Mouse (Mus musculus): ENCODE data around the gene Paqr9. TPM values are rescaled to one million over a fixed set of nuclear protein-coding genes. Genes with fewer than 3 reads are reported as not detected.

Gene Paqr9
- polyA plus RNA-seq (2014; fragmentation: Illumina TruSeq; extraction: RNeasy Lipid Tissue Mini Kit (QIAGEN cat#74804); ENCODE audit: low read depth, low replicate concordance) = 2.9 TPM

DNA sequence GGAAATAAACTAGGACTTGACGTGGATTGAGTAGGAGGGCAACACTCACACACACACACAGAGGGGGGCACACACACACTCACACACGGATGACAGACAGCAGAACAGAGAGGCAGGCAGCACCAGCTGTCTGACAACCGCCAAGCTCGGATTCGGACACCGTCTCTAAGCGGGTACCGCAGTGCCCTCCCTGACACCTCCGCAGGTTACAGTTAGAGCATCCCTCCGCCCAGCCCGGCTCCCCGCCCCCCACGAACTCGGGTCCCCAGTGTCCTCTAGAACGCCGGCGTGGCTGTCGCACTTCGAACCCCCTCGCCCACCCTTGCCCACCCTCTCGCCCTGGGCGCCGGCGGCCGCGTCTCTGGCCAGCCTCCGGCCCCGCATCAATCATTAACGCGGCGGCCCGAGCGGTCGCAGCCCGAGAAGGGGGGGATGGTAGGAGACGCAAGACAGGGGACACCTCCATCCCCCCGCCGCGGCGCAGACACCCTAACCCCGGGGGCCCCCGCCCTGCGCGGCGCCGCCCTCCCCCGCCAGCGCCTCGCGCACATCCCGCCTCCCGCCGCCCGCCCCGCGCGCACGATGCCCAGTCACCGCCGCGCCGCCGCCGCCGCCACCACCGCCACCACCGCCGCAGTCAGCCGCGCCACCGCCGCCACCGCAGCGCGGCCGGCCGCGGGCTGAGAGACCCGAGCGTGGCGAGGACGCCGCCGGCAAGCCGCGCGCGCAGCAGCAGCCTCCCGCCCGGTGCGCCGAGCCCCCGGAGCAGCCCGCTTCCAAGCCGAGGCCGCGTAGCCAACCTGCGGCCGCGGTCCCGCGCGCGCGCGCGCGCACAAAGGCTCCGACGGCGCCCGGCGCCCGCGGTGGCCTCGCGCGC lies at the start of gene Paqr9:
Paqr9 (plus strand) TSS at position 599 of the 877 bp plus-strand sequence.

GRCm38 (mm10) chr9:95511472-95512330 lies 47.8 kb upstream of the Paqr9 start, which contains the start of gene U2surp:
Gene U2surp (minus strand): TSS chr9:95511996.

Other genes with a start within 250 kb of the Paqr9 start
- 1.2 TPM for gene Chst2, start 152.9 kb upstream of the Paqr9 start, polyA plus RNA-seq (2014; fragmentation: Illumina TruSeq; extraction: RNeasy Lipid Tissue Mini Kit (QIAGEN cat#74804); ENCODE audit: low read depth, low replicate concordance)
- 22.6 TPM for gene U2surp, start 47.7 kb upstream of the Paqr9 start, polyA plus RNA-seq (2014; fragmentation: Illumina TruSeq; extraction: RNeasy Lipid Tissue Mini Kit (QIAGEN cat#74804); ENCODE audit: low read depth, low replicate concordance)
- gene Pcolce2, start 77.9 kb downstream of the Paqr9 start, polyA plus RNA-seq (2014; fragmentation: Illumina TruSeq; extraction: RNeasy Lipid Tissue Mini Kit (QIAGEN cat#74804); ENCODE audit: low read depth, low replicate concordance) = 10.2 TPM
- gene Trpc1, start 190.7 kb downstream of the Paqr9 start, polyA plus RNA-seq (2014; fragmentation: Illumina TruSeq; extraction: RNeasy Lipid Tissue Mini Kit (QIAGEN cat#74804); ENCODE audit: low read depth, low replicate concordance) = 2.1 TPM

Measured in adipose tissue, adult 10 weeks (tissue).